Mouse (Mus musculus): ENCODE data around the gene Anks1. TPM values are rescaled to one million over a fixed set of nuclear protein-coding genes. Genes with fewer than 3 reads are reported as not detected.

Anks1 gene
- polyA plus RNA-seq, 1 experiment from 2014 or later, result 18.7 TPM

DNA sequence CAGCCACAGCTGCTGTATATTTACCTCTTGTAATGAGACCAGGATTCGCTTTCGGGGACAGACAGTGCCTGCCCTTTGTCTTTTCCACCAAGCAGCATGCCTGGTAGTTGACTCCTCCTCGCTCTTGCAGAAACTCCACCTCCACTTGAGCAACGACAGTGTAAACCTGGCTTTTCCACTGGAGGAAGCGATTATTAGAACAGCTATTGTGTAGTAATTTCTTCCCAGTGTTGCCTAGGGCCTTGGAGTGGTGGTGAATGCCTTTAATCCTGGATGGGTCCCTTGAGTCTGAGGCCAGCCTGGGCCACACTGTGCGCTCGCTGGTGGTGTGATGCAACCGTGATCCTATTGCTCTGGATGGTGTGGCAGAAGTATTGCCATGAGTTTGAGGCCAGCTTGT, 26.0 kb upstream of the Anks1 start:
- Histone ChIP-seq H3K4me1 (ENCODE audit: insufficient read depth) (no peaks in the 10 kb centered on the region), H3K27me3 (ENCODE audit: insufficient read depth, low read length) (no peaks in the 10 kb centered on the region), H3K9me3 (ENCODE audit: low read depth, low read length) (no peaks in the 10 kb centered on the region), H3K27ac (ENCODE audit: low read depth) (no peak overlapping the region), H3K9ac (no peak overlapping the region), H3K4me2 (no peak overlapping the region), H3K4me3 (ENCODE audit: low read depth, low read length) (no peak overlapping the region), H3K36me3 (ENCODE audit: insufficient read depth) (peaks cover 87% of the 10 kb centered on the region)
- 83% methylated on average over 8 of the region's 8 CpGs for WGBS
- TF ChIP-seq CTCF (IDR thresholded peaks at IDR 0.05; ENCODE audit: low read depth), result no peak
- DNase-seq (no peak), ATAC-seq (ENCODE audit: insufficient read depth) (no peak)

- 86% methylated on average over 6 of the region's 6 CpGs for WGBS
Observed at GRCm38 (mm10) chr17:27883994-27884393, 25.1 kb upstream of the Anks1 start.

DNA sequence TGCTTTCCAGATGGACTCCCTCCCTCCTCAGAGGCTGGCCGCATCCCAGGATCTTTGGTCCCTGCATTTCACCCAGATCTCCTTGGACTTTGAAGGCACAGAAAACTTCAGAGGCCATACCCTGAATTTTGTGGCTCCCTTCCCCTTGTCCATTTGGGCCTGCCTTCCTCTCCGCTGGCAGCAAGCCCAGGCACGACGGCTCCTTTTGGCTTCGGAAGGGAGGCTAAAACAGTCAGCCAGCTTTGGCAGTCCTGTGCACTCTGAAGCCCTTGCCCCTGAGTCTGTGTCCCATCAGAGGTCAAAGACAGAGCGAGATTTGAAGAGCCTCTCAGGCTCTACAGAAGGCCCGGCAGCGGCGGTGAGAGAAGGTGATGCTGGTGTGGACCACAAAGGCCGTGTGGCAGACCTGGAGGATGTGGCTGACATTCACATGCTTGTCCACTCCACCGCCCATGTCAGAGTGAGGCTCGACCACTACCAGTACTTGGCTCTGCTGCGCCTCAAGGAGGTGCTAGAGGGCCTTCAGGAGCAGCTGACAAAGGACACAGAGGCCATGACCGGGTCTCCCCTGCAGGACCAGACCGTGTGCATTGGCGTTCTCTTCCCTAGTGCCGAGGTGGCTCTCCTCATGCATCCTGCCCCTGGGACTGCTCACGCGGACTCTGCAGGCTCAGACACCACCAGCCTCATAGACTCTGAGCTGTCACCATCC, 22.5 kb upstream of the Anks1 start:
- no peak overlapping the region for H3K9ac ChIP-seq
- no peak overlapping the region for H3K4me2 ChIP-seq
- peak; percentile 46 for DNase-seq
- no peaks in the 10 kb centered on the region for H3K27me3 ChIP-seq (ENCODE audit: insufficient read depth, low read length)
- H3K9me3 ChIP-seq (ENCODE audit: low read depth, low read length), result no peaks in the 10 kb centered on the region
- ATAC-seq (ENCODE audit: insufficient read depth), result no peak
- H3K36me3 ChIP-seq (ENCODE audit: insufficient read depth), result peaks cover 69% of the 10 kb centered on the region
- H3K4me3 ChIP-seq (ENCODE audit: low read depth, low read length), result no peak overlapping the region
- peak; percentile 13; the same call in 1 of the 2 replicates for TF ChIP-seq CTCF (IDR thresholded peaks at IDR 0.05; ENCODE audit: low read depth)
- H3K27ac ChIP-seq (ENCODE audit: low read depth), result no peak overlapping the region
- no peaks in the 10 kb centered on the region for H3K4me1 ChIP-seq (ENCODE audit: insufficient read depth)
- 80% methylated on average over 19 of the region's 19 CpGs for WGBS

More at GRCm38 (mm10) chr17:27883994-27884393, 25.1 kb upstream of the Anks1 start:
- TF ChIP-seq CTCF (IDR thresholded peaks at IDR 0.05; ENCODE audit: low read depth), result no peak
- peaks cover 83% of the 10 kb centered on the region for H3K36me3 ChIP-seq (ENCODE audit: insufficient read depth)
- H3K4me2 ChIP-seq, result no peak overlapping the region
- no peak overlapping the region for H3K27ac ChIP-seq (ENCODE audit: low read depth)
- no peaks in the 10 kb centered on the region for H3K27me3 ChIP-seq (ENCODE audit: insufficient read depth, low read length)
- no peaks in the 10 kb centered on the region for H3K9me3 ChIP-seq (ENCODE audit: low read depth, low read length)
- ATAC-seq (ENCODE audit: insufficient read depth) (no peak), DNase-seq (no peak)
- no peak overlapping the region for H3K9ac ChIP-seq
- H3K4me3 ChIP-seq (ENCODE audit: low read depth, low read length), result no peak overlapping the region
- no peaks in the 10 kb centered on the region for H3K4me1 ChIP-seq (ENCODE audit: insufficient read depth)

DNA sequence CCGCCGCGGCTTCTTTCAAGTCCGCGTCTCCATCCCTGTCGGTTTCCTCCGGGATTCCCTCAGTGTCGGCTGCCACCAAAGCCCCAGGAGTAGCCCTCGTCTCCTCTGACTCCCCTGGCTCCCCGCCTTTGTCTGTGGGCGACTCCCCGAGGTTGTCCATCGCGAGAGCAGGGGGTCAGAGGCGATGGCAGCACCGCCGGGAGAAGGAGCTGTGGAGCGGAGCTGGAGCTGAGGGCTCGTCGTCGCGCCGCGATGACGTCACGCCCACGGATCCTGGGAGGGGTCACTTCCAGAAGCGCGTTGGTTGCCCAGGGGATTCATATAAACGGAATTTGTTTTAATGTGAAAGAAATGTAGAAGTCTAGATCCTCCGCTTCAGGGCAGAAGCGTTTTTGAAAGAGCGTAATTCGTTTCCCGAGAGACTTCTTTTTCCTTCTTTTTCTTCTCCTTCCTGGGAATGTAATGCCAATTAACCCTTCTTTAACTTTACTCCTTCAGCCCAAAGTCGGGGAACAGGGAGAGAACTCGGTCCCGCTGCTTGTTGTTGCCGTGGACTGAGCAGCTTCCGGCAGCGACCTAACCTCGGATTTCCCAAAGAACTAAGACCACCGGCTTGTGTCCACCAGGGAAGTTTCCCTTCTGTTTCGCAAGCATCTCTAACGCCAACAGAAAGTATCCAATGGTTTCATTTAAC, 1.4 kb upstream of the Anks1 start:
- peak overlapping the region; percentile 72 for H3K4me2 ChIP-seq
- H3K27me3 ChIP-seq (ENCODE audit: insufficient read depth, low read length), result no peaks in the 10 kb centered on the region
- no peaks in the 10 kb centered on the region for H3K9me3 ChIP-seq (ENCODE audit: low read depth, low read length)
- peaks cover 19% of the 10 kb centered on the region for H3K36me3 ChIP-seq (ENCODE audit: insufficient read depth)
- DNase-seq (peak; percentile 98), ATAC-seq (ENCODE audit: insufficient read depth) (peak; percentile 32; the same call in 1 of the 2 replicates)
- peak; percentile 45; the same call in 1 of the 2 replicates for TF ChIP-seq CTCF (IDR thresholded peaks at IDR 0.05; ENCODE audit: low read depth)
- peak overlapping the region; percentile 90 for H3K9ac ChIP-seq
- H3K4me3 ChIP-seq (ENCODE audit: low read depth, low read length), result peak overlapping the region; percentile 93
- H3K4me1 ChIP-seq (ENCODE audit: insufficient read depth), result peaks cover 3% of the 10 kb centered on the region; the same call in 1 of the 2 replicates
- H3K27ac ChIP-seq (ENCODE audit: low read depth), result peak overlapping the region; percentile 89
- WGBS, result under 1% methylated on average over 45 of the region's 45 CpGs

DNA sequence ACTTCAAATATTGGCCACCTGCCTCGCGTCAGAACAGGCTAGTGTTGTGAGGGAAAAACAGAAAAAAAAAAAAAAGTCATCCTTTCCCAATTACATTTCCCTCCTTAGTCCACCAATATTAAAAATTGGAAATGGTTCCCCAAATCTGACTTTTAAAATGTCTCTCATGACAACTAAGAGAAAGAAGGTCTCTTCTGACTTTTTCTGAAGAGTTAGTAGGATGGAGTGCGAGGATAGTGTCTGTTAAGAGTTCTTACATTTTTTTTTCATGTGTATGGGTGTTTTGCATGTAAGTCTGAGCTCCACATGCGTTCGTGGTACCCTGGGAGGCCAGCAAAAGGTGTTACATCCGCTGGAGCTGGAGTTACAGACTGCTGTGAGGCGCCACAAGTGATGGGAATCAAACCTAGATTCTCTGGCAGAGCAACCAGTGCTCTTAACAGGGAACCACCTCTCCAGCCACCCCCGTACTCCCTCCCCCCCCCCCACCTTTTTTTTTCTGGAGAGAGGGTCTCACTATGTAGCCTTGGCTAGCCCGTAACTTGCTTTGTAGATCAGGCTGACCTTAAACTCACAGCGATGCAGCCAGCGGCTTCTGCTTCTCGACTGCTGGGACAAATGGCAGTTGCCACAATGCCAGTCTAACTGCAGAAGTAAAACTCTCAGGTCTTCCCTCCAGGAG, 759 bp upstream of the Anks1 start:
- H3K4me2 ChIP-seq, result peak overlapping the region; percentile 72
- ATAC-seq (ENCODE audit: insufficient read depth) (no peak), DNase-seq (peak; percentile 53)
- H3K9me3 ChIP-seq (ENCODE audit: low read depth, low read length), result no peaks in the 10 kb centered on the region
- peaks cover 17% of the 10 kb centered on the region for H3K36me3 ChIP-seq (ENCODE audit: insufficient read depth)
- H3K4me1 ChIP-seq (ENCODE audit: insufficient read depth), result peaks cover 3% of the 10 kb centered on the region; the same call in 1 of the 2 replicates
- H3K9ac ChIP-seq, result peak overlapping the region; percentile 90
- WGBS, result under 1% methylated on average over 12 of the region's 12 CpGs
- peak overlapping the region; percentile 93 for H3K4me3 ChIP-seq (ENCODE audit: low read depth, low read length)
- H3K27ac ChIP-seq (ENCODE audit: low read depth), result peak overlapping the region; percentile 89
- no peaks in the 10 kb centered on the region for H3K27me3 ChIP-seq (ENCODE audit: insufficient read depth, low read length)
- peak; percentile 63; the same call in 1 of the 2 replicates for TF ChIP-seq CTCF (IDR thresholded peaks at IDR 0.05; ENCODE audit: low read depth)

GRCm38 (mm10) chr17:27909622-27910500, 755 bp downstream of the Anks1 start, which contains the start of gene Taf11:
Gene Taf11 (minus strand): TSS chr17:27909844.
- 1% methylated on average over 53 of the region's 53 CpGs for WGBS
- TF ChIP-seq CTCF (IDR thresholded peaks at IDR 0.05; ENCODE audit: low read depth), result 0 out of 2 replicates have a peak, but pooled peaks have one; percentile 17
- peak within 1 kb of the TSS; percentile 90 for H3K9ac ChIP-seq
- H3K36me3 ChIP-seq (ENCODE audit: insufficient read depth), result peaks cover 17% of the 10 kb centered on the region; the same call in 1 of the 2 replicates
- H3K27me3 ChIP-seq (ENCODE audit: insufficient read depth, low read length), result no peaks in the 10 kb centered on the region
- no peaks in the 10 kb centered on the region for H3K9me3 ChIP-seq (ENCODE audit: low read depth, low read length)
- ATAC-seq (ENCODE audit: insufficient read depth) (peak; percentile 36), DNase-seq (peak; percentile 59)
- peak within 1 kb of the TSS; percentile 89 for H3K27ac ChIP-seq (ENCODE audit: low read depth)
- H3K4me3 ChIP-seq (ENCODE audit: low read depth, low read length), result peak within 1 kb of the TSS; percentile 93
- peak within 1 kb of the TSS; percentile 72 for H3K4me2 ChIP-seq
- H3K4me1 ChIP-seq (ENCODE audit: insufficient read depth), result peaks cover 3% of the 10 kb centered on the region; the same call in 1 of the 2 replicates
